Mouse (Mus musculus): ENCODE measurements around the gene Ikzf3.

DNA sequence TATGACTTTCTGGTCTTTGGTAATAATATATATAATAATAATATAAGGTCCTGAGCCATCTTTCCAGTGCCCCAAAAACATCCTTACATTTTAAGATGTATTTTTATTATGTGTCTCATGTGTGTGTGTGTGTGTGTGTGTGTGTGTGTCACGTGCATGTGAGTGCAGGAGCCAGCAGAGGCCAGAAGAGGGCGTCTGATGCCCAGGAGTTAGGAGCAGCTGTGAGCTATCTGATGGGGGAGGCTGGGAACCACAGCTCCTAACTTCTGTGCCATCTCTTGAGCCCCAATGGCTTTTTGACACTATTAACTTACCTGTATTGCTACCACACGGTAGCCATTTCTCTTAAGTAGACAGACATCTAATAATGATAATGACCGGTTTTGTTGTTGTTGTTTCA, 8.1 kb upstream of the Ikzf3 start:
- TF ChIP-seq CTCF (IDR thresholded peaks at IDR 0.05; ENCODE audit: low read depth, low read length) (no peak), POLR2A (IDR thresholded peaks at IDR 0.05; ENCODE audit: extremely low read depth, insufficient read depth, low read length) (no peak)
